Mouse (Mus musculus) layer of hippocampus, adult 9-11 months (tissue): ENCODE measurements around the gene Tmem255b.

ENCODE experiments used
- DNase-seq: peaks from one replicate; pipeline ENCODE4 v3.0.0; 2022

Tmem255b gene

DNA sequence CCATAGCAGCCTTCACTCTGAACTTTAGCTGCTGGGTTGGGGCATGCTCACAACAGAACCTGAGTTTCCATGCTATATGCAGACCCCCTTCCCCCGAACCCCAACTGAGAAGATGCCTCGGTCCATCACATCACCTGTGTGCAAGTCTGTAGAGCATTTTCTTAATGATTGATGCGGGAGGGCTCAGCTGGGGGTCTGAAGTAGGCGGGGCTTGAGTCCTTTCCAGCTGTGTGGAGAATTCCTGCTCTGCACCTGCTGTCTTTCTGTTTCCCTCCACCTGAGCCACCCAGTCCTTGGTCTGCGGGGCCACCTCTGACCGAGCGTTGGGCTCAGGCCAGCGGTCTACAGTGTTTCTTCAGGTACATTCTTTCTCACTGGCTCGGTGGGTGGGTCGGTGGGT, at the start of gene Tmem255b:
Tmem255b (plus strand) TSS at position 301 of the 400 bp plus-strand sequence.
- DNase-seq, result no peak

DNA sequence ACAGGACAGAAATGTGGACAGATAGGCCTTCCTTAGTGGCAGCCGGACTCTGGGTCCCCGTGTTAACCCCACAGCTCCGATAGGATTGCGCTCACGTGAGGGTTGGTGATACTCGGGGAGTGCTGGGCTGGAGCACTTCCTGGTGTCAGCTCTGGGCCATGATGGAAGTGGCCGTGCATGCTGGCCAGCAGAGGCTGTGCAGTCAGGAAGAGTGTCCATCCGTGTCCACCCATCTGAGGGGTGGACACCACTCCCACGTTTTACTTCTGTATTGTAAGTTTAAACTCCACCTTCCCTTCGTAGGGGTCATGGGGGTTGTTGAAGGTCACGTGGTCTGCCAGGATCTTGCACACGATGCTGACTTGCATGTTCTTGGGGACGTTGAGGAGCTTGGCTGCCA, 48.6 kb upstream of the Tmem255b start:
- no peak for DNase-seq

DNA sequence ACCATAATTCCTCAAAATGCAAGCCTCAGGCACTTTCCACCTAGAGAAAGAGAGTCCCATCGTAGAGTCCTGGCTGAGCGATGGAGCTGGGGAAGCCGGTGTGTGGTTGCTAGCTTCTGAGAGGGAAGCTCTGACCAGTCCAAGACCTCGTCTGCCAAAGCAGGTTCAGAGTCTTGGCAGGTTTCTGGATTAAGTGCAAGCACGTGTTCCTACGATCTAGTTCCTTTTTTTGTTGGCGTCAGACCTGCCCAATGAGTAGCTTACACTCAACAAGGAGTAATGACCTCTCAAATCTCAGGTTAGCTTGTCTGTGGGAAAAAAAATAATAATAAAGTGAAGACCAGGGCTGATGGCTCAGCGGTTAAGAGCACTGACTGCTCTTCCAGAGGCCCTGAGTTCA, 47.3 kb upstream of the Tmem255b start:
- no peak for DNase-seq

DNA sequence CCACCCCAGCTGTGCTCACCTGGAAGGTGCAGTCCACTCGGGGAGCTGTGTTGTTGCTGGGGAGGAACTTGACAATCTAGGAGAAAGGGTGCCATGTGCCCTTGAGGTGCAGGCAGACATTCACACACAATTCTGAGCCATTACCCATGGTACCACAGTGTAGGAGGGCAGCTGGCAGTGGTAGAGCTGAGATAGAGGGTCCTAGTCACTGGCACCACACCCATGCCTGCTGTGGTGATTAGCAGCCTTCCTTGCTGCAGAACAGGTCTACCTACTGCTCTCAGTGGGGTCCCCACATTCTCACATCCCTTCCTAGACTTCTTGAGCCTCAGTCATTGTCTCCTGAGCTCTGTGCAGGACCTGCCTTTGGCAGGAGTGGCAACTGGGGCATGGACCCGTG, 46.2 kb upstream of the Tmem255b start:
- no peak for DNase-seq

DNA sequence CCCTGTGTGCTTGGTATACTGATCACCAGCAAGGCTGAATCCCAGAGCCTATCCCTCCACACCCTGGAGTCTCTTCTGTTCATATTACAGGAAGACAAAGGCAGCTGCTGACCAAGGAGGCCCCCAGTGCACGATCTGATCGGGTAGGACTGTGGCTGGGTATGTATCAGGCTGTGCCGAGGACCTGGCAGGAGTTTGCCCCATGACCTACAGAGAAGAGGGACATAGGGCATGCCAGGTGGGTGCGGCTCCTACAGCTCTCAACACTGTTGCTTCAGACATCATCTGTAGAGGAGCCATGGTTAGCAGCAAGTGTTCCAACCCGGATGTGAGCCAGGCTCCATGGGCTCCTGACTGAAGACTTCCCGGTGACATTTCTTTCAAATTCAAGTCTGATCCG, 41.1 kb upstream of the Tmem255b start:
- no peak for DNase-seq

DNA sequence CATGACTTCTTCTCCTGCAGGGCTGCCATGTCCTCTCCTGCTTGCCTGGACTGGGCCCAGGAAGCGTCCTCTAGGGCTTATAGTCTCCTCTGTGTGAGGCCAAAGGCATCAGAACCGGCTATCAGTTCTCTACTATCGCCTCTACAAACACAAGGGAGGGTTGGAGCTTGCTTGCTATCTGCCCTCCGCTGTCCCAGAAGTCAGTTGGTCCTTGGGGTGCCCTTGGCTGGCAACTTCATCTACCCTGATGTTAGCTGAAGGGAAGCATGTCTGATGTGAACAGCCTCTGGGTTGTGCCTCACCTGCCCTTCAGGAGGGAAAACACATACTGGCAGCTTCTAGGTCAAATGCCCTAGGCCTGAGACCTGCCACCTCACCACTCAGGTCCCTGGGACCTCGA, 38.3 kb upstream of the Tmem255b start, which contains the start of gene Atp4b:
Atp4b (minus strand) TSS at position 101 of the 400 bp plus-strand sequence.
- DNase-seq, result no peak

DNA sequence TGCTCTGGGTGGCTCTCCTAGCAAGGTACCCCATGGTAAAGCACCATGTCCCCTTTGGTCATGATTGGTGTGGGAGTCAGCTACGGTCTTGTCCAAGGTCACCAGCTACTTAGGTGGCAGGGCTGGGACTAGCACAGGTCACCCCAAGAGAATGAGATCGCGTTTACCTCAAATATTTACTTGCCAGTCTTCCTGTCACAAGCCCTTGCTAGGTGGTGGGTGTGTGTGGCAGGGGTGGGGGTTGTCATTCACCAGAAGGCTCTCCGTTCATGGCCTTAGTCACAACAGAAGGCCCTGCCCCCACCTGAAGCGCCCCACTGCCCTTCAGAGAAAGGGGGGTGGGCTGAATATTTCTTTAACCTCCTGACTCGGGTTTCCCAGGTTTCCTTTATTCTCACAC, 31.5 kb upstream of the Tmem255b start:
- DNase-seq, result no peak

DNA sequence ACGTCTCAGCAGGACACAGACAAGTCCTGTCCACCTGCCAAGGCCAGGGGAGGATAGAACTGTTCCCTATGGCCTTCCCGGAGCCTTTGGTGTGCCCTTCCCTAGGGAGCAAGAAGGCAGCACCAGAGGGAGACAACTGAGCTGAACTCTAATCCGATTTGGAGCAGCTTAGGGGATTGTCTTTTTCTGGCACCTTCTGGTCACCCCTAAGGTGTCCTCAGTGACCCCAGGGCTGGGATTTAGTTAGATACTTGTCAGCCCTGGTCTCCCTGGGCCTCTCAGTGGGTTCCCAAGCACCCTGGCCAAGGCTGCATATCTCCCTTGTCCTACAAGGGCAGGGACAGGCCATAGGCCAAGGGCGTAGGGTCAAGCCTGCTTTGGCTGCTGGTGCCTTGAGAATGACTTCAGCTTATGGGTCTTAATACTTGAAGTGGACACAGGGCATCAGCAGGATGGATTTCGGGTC, 30.3 kb upstream of the Tmem255b start, which contains the start of gene Grk1:
Grk1 (plus strand) TSS at position 416 of the 466 bp plus-strand sequence.
- DNase-seq, result no peak

DNA sequence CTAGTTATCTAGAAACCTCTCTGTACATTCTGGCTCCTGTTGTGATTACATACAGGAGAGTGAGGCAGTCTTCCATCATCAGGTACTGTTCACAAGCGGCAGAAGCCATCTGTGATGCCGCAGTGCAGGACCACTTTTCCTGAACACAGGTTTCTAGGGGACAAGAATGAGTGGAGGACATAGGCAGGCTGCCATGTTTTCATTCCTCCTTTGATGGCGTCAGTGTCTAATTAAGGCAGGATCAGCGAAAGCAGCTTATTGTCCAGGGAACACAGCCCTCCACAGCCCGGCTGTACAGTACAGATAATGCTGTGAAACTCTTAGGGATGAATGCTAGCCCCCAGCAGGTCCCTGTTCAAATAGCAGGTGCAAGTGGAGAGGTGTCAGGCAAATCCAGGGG, 29.0 kb upstream of the Tmem255b start:
- DNase-seq, result no peak

DNA sequence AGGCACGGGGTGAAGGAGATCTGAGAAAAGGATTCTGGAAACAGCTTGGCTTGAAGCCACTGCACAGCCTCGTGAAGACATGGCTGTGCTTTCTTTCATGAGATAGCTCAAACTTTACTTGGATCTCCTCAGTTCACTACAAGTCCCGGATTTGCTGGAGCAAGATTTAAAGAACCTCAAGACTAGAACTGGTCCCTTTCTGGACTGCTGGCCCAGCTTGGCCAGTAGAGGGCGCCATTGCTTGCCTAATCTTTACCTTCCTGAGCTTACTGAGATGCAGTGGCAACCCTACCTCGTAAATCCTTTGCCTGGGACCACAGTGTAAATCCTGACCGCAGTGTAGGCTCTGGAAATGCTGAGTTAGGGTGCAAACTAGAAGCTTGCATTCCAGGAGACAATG, 23.4 kb upstream of the Tmem255b start:
- peak; percentile 59 for DNase-seq

DNA sequence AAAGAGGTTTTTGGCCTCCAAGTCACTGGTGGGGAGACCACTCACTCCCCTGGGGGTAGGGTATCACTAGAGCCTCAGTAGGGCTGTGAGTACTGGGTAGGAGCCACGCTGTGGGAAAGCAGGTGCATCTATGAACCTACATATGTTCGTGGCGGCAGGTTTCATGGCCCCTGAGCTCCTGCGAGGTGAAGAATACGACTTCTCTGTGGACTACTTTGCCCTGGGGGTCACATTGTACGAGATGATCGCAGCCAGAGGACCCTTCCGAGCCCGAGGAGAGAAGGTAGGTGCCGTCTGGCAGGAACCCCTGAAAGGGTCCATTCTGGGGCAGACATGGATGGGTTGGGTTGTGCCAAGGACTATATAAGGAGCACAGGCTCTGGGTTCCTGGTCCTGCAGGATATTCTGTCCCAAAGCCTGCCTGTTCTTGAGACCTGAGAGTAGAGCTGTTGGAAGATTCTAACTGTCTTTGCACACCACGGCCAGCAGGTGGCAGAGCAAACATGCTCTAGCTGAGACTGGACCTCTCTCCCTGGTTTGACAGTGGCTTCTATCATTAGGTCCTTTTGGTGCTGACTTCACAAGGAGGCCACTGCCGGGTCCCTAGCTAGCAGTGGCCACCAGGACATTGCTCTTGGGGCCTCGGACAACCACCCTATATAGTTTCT, 22.0 kb upstream of the Tmem255b start:
- DNase-seq, result peak; percentile 32

DNA sequence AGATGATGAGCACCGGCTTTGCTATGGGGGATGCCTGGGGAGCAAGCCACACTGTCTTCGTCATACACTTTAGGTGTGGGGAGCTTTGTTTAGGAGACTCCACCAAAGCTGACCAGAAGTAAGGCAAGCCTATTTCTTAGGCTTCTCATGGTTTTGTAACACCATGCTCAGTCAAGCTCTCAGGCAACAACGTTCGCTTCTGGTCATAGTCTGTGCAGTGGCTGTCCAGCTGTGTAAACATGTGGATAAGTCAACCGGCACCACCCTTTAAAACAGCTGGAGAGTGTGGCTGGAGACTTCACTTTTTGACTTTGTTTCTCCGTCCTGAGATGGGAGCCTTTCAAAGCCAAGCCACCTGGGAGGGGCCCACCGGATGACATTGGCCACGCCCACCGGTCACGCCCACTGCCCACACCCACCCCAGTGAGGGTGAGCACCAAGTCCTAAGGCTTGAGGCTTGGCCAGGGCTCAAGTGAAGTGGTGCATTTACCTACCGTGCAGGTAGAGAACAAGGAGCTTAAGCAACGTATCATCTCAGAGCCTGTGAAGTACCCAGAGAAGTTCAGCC, 21.1 kb upstream of the Tmem255b start:
- no peak for DNase-seq

DNA sequence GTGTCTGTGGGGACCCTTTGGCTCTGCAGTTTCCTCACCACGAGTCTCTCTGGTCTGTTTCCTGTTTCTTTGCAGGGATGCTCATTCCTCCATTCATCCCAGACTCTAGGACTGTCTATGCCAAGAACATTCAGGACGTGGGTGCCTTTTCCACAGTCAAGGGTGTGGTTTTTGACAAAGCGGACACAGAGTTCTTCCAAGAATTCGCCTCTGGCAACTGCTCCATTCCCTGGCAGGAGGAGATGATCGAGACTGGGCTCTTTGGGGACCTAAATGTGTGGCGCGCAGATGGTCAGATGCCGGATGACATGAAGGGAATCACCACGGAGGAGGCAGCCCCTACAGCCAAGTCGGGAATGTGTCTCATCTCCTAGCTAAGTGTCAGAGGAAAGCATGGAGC, 19.1 kb upstream of the Tmem255b start:
- no peak for DNase-seq

DNA sequence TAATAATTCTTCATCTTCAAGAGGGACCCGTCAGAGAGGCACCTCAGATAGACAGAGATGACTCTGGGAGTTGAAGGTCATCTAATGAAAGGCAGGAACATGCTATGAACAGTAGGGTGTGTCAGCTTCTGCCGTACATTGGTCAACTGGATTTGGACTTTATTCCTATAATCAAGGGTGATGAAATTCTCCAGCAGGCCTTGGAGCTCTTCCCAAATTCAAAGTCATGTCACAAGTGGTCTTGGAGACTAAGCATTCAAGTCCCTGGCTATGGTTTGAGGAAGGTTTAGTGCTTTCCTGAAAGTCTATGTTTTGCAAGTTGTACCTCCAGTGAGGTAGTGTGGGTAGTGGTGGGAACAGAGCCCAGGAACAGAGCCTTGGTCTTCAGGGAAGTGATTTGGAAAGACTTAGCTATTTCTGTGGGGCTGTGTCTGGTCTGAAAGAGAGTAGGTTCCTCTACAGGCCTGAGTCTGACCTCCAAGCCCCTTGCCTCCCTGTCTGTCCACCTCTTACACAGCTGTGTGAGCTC, 15.8 kb upstream of the Tmem255b start:
- DNase-seq, result no peak

DNA sequence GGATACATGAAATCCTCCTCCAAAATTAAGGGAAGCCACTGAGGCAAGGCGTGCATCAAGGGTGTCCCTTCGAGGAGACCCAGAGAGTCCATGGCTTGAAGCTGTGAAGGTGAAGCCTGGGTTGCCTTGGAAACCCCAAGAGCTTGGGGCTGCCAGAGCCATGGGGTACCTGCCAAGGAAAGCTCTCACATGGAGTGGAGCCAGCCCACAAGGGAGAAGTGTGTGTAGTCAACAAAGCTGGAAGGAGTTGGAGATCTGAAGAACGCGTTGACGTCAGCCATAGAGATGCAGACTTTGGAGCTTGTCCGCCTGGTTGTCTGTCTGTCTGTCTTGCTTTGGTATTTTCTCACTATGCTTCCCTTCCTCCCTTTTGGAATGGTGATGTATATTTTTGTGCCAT, 14.0 kb upstream of the Tmem255b start:
- DNase-seq, result no peak

DNA sequence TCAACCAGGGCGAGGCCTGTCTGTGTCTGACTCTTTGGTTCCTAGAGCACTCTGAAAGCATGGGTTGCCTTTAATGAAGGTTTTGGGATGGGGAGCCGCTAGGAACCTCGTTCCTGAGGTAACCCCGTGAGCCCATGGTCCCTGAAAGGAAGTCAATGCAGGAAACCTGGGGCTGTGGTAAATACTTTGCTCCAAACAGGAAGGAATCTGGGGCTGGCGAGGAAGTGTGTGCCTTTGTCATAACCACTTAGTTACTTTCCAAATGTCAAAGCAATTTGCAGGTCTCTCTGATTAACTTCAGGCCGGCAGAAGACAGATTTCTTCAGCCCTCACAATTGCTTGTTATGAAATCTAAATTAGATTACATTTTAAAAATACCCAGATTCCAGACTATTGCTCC, 7.6 kb upstream of the Tmem255b start:
- DNase-seq, result no peak

DNA sequence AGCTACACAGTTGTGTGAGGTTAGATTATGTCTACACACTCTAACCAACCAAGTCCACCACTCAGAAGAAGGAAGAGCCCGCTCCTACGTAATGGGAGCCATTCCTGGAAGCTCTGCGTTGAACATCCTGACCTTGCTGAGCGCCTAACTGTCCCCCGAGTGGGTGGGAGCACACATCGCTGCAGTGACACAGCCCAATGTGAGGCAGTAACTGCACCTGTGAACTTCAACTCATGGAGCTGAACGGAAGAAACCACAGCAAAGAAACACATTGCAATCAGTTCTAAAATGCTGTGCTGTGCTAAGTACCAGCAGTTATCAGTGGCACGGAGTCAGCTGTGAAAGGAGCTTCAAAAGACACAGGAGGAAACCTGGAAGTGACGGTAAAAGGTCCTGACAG, 6.8 kb upstream of the Tmem255b start:
- DNase-seq, result no peak

DNA sequence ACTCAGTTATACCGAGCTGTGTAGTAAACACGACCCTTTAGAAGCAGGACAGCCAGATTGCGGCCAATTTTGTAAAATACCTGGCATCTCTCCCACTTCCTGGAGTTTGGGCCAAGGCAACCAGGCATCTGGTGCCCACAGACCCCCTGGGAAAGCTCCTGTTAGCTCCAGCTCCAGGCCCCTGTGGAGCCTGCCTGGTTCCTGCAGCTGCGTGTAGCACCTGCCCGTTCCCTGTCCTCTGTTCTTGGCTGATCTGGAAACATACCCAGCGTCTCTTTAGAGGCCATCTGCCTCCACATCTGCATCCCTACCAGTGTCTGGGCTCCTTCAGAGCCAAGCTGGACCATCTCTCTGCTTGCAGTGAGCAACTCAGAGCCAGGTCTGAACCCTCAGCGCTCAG, 4.6 kb upstream of the Tmem255b start:
- no peak for DNase-seq

DNA sequence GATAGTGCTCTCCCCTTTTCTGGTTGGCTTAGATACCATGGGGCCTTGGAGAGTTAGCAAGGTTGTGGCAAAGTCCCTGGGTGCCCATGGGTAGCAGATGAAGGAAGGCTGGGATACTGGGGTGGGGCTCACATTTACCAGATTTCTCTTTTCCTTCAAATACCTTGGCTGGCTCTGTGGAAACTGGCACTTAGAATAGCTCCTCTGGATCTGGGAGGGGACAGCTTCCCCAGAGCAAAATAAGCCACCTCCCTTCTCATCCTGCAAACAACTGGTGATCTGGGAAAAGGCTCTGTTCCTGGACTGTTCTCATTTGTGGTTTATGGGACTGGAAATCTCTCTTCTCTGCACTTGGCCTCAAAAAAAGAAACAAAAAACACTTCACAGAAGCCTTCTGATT, 4.1 kb upstream of the Tmem255b start:
- DNase-seq, result no peak

DNA sequence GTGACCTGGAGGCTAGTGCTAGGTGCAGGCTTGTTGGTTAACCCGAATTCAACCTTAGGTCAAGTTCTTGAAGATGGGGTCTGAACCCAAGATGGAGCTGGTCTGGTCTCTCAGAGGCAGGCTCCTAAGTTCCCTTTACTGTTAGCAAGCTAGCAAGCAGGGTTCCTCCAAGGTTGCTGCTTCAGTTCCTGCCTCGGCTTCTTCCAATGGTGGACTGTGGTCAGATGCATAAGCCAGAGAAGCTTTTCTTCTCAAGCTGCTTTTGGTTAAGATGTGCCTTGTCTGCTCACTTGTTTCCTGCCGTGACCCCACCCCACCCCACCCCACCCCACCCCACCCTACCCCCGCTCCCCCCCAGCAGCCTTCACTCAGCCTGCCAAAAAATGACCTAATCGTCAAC, 1.9 kb upstream of the Tmem255b start:
- DNase-seq, result no peak

DNA sequence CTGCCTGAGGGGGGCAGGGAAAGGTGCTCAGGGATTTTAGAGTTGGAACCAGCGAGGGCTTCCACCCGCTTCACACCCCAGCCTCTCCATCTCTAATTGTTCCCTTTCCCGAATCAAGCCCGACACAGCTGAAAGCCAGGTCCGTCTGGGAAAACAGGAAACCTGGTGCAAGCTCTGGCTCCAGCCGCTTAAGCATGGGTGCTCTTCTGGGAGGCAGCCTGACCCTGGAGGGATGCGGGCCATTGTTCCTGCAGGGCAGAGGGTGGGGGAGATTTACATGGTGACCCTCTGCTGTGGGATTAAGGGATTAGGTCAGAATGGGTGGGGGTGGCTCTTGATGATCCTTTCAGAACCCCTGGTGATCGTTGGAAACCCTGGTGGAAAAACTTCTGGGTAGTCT, 1.1 kb downstream of the Tmem255b start:
- no peak for DNase-seq

DNA sequence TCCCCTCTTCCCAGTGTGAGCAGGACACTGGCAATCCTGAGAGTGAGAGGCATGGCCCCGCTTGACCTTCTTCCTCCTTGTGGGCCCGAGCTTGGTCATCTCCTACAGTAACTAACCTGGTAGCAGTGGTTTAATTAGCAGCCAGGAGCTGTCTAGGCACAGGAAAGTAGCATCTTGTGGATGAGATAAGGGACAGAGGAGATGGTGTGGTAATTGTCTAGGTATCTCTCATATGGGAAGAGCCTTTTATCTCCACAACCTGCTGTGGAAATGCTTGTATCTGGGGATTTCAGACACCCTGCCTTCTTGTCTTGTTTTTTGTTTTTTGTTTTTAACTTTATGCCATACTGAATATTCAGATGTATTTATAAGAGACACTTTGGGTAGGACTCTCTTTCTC, 2.5 kb downstream of the Tmem255b start:
- DNase-seq, result no peak

DNA sequence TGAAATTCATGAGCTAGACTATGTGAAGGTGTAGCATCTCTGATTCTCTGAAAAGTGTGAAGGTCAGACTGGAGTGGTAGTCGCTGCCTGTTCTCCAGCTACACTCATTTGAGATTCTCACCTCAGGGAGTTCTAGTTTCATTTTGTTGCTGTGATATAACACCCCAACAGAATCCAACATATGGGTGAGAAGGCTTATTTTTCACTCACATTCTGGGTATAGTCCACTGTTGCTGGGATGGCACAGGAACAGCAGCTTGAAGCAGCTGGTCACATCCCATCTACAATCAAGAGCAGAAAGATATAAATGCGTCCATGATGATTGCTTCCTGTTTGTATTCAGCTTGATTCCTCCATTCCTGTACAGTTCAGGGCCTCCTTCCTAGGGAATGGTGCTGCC, 7.2 kb downstream of the Tmem255b start:
- DNase-seq, result no peak

DNA sequence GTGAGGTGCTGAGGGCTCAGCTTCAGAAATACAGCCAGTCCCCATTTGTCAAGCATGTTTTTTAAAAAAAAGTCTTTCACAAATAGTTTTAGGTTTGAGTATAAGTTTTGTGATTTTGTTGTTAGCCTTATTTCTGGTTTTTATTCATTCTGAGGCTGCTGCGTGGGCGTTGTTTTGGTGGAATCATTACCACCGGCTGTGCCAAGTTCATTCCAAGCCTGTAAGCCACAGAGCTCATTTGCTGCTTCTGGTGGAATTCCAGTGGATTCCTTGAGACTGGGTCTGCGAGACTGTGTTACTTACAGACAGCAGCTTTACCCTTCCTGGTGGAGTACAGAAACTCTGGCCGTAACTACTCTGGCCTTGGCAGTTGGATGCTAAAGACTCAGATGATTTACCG, 11.5 kb downstream of the Tmem255b start:
- DNase-seq, result peak; percentile 52

DNA sequence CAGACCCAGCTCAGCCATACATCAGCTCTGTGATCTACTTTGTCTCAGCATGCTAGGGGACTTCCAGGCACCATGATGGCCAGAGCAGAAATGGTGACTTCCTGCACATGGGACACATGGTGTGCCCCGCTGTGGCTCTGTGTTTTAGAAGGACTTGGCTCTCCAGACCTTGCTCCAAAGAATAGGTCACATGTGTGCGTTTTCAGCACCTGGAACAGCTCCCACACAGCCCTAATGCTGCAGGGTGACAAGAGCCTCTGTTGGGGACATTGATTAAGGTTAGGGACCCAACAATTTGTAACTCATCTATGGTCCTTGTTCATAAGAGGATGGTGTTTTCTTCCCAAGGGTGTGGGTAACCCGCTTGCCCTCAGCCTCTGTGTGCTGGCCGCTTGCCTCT, 13.2 kb downstream of the Tmem255b start:
- no peak for DNase-seq
